Mouse (Mus musculus): Measurements from ENCODE around the gene Foxp4. TPM values are rescaled to one million over a fixed set of nuclear protein-coding genes. Genes with fewer than 3 reads are reported as not detected.

Foxp4 gene
- polyA plus RNA-seq, 1 experiment from 2014 or later: 41.7 TPM

GRCm38 (mm10) chr17:47949441-47949840 lies 25.0 kb upstream of the Foxp4 start:
- WGBS: 92% methylated on average over 12 of the region's 12 CpGs
- H3K4me2 ChIP-seq (replicated peaks): no peak overlapping the region
- no peaks in the 10 kb centered on the region for H3K36me3 ChIP-seq
- no peaks in the 10 kb centered on the region for H3K9me3 ChIP-seq (replicated peaks)
- H3K27me3 ChIP-seq: peaks cover 20% of the 10 kb centered on the region
- peaks cover 38% of the 10 kb centered on the region for H3K4me1 ChIP-seq
- no peak overlapping the region for H3K4me3 ChIP-seq
- H3K27ac ChIP-seq: no peak overlapping the region
- no peak for ATAC-seq (ENCODE audit: low FRiP score)
- no peak overlapping the region for H3K9ac ChIP-seq

- 78% methylated on average over 5 of the region's 5 CpGs for WGBS
- Histone ChIP-seq H3K9me3 (replicated peaks) (no peaks in the 10 kb centered on the region), H3K4me1 (peaks cover 38% of the 10 kb centered on the region), H3K4me3 (no peak overlapping the region), H3K27ac (no peak overlapping the region), H3K4me2 (replicated peaks) (no peak overlapping the region), H3K36me3 (no peaks in the 10 kb centered on the region), H3K27me3 (peaks cover 19% of the 10 kb centered on the region), H3K9ac (no peak overlapping the region)
- no peak for ATAC-seq (ENCODE audit: low FRiP score)
Observed at GRCm38 (mm10) chr17:47948753-47949152, 24.3 kb upstream of the Foxp4 start.

GRCm38 (mm10) chr17:47946921-47947420 lies 22.5 kb upstream of the Foxp4 start:
- H3K4me3 ChIP-seq: no peak overlapping the region
- H3K27ac ChIP-seq: 0 out of 2 replicates have a peak overlapping the region, but pooled peaks have one; percentile 23
- peaks cover 33% of the 10 kb centered on the region for H3K4me1 ChIP-seq
- no peaks in the 10 kb centered on the region for H3K36me3 ChIP-seq
- 1% methylated on average over 14 of the region's 14 CpGs for WGBS
- peaks cover 12% of the 10 kb centered on the region; the same call in 1 of the 2 replicates for H3K27me3 ChIP-seq
- no peaks in the 10 kb centered on the region for H3K9me3 ChIP-seq (replicated peaks)
- peak overlapping the region; percentile 32; the same call in 1 of the 2 replicates for H3K9ac ChIP-seq
- ATAC-seq (ENCODE audit: low FRiP score): 0 out of 2 replicates have a peak, but pooled peaks have one; percentile 35
- peak overlapping the region; percentile 34 for H3K4me2 ChIP-seq (replicated peaks)

GRCm38 (mm10) chr17:47946111-47946510 lies 21.7 kb upstream of the Foxp4 start:
- peaks cover 12% of the 10 kb centered on the region; the same call in 1 of the 2 replicates for H3K27me3 ChIP-seq
- no peak overlapping the region for H3K9ac ChIP-seq
- ATAC-seq (ENCODE audit: low FRiP score): no peak
- H3K4me1 ChIP-seq: peaks cover 24% of the 10 kb centered on the region
- H3K36me3 ChIP-seq: no peaks in the 10 kb centered on the region
- H3K4me3 ChIP-seq: no peak overlapping the region
- no peaks in the 10 kb centered on the region for H3K9me3 ChIP-seq (replicated peaks)
- H3K4me2 ChIP-seq (replicated peaks): no peak overlapping the region
- WGBS: 64% methylated on average over 3 of the region's 3 CpGs
- no peak overlapping the region for H3K27ac ChIP-seq

GRCm38 (mm10) chr17:47943103-47943870 lies 18.8 kb upstream of the Foxp4 start:
- Histone ChIP-seq H3K27me3 (peaks cover 16% of the 10 kb centered on the region; the same call in 1 of the 2 replicates), H3K9ac (no peak overlapping the region), H3K4me1 (peaks cover 20% of the 10 kb centered on the region), H3K9me3 (replicated peaks) (no peaks in the 10 kb centered on the region), H3K4me3 (no peak overlapping the region), H3K27ac (peak overlapping the region; percentile 31; the same call in 1 of the 2 replicates), H3K4me2 (replicated peaks) (no peak overlapping the region), H3K36me3 (no peaks in the 10 kb centered on the region)
- ATAC-seq (ENCODE audit: low FRiP score): no peak
- WGBS: 56% methylated on average over 9 of the region's 9 CpGs

GRCm38 (mm10) chr17:47942008-47942407 lies 17.6 kb upstream of the Foxp4 start:
- H3K36me3 ChIP-seq: no peaks in the 10 kb centered on the region
- H3K4me2 ChIP-seq (replicated peaks): no peak overlapping the region
- 86% methylated on average over 4 of the region's 4 CpGs for WGBS
- H3K27ac ChIP-seq: no peak overlapping the region
- no peak overlapping the region for H3K4me3 ChIP-seq
- H3K9ac ChIP-seq: no peak overlapping the region
- no peak for ATAC-seq (ENCODE audit: low FRiP score)
- H3K27me3 ChIP-seq: peaks cover 15% of the 10 kb centered on the region; the same call in 1 of the 2 replicates
- no peaks in the 10 kb centered on the region for H3K9me3 ChIP-seq (replicated peaks)
- H3K4me1 ChIP-seq: peaks cover 21% of the 10 kb centered on the region

- 78% methylated on average over 6 of the region's 6 CpGs for WGBS
- Histone ChIP-seq H3K9ac (no peak overlapping the region), H3K4me2 (replicated peaks) (no peak overlapping the region), H3K9me3 (replicated peaks) (no peaks in the 10 kb centered on the region), H3K4me1 (peaks cover 16% of the 10 kb centered on the region), H3K27me3 (0 out of 2 replicates have a peak, but pooled peaks cover 3% of the 10 kb centered on the region), H3K27ac (no peak overlapping the region), H3K4me3 (no peak overlapping the region), H3K36me3 (no peaks in the 10 kb centered on the region)
- no peak for ATAC-seq (ENCODE audit: low FRiP score)
Observed at GRCm38 (mm10) chr17:47938839-47939238, 14.4 kb upstream of the Foxp4 start.

GRCm38 (mm10) chr17:47937926-47938600 lies 13.6 kb upstream of the Foxp4 start:
- Histone ChIP-seq H3K27me3 (0 out of 2 replicates have a peak, but pooled peaks cover 3% of the 10 kb centered on the region), H3K4me2 (replicated peaks) (no peak overlapping the region), H3K9me3 (replicated peaks) (no peaks in the 10 kb centered on the region), H3K9ac (no peak overlapping the region), H3K4me3 (no peak overlapping the region), H3K27ac (no peak overlapping the region), H3K4me1 (peaks cover 12% of the 10 kb centered on the region), H3K36me3 (no peaks in the 10 kb centered on the region)
- no peak for ATAC-seq (ENCODE audit: low FRiP score)
- 32% methylated on average over 10 of the region's 10 CpGs for WGBS

GRCm38 (mm10) chr17:47936591-47936990 lies 12.1 kb upstream of the Foxp4 start:
- no peak overlapping the region for H3K4me2 ChIP-seq (replicated peaks)
- no peak overlapping the region for H3K9ac ChIP-seq
- H3K9me3 ChIP-seq (replicated peaks): no peaks in the 10 kb centered on the region
- ATAC-seq (ENCODE audit: low FRiP score): no peak
- H3K4me1 ChIP-seq: 0 out of 2 replicates have a peak, but pooled peaks cover 7% of the 10 kb centered on the region
- no peaks in the 10 kb centered on the region for H3K36me3 ChIP-seq
- H3K27me3 ChIP-seq: 0 out of 2 replicates have a peak, but pooled peaks cover 3% of the 10 kb centered on the region
- H3K4me3 ChIP-seq: no peak overlapping the region
- WGBS: 90% methylated on average over 4 of the region's 4 CpGs
- no peak overlapping the region for H3K27ac ChIP-seq

GRCm38 (mm10) chr17:47929431-47929830 lies 5.0 kb upstream of the Foxp4 start:
- Histone ChIP-seq H3K4me1 (peaks cover 9% of the 10 kb centered on the region), H3K9ac (no peak overlapping the region), H3K4me2 (replicated peaks) (no peak overlapping the region), H3K27ac (no peak overlapping the region), H3K9me3 (replicated peaks) (no peaks in the 10 kb centered on the region), H3K4me3 (no peak overlapping the region), H3K27me3 (no peaks in the 10 kb centered on the region), H3K36me3 (no peaks in the 10 kb centered on the region)
- 97% methylated on average over 4 of the region's 4 CpGs for WGBS
- ATAC-seq (ENCODE audit: low FRiP score): no peak

GRCm38 (mm10) chr17:47925988-47926387 lies 1.5 kb upstream of the Foxp4 start:
- Histone ChIP-seq H3K9ac (no peak overlapping the region), H3K9me3 (replicated peaks) (no peaks in the 10 kb centered on the region), H3K4me1 (peaks cover 37% of the 10 kb centered on the region), H3K4me2 (replicated peaks) (peak overlapping the region; percentile 87), H3K4me3 (no peak overlapping the region), H3K27ac (no peak overlapping the region), H3K27me3 (peaks cover 6% of the 10 kb centered on the region), H3K36me3 (no peaks in the 10 kb centered on the region)
- 20% methylated on average over 10 of the region's 10 CpGs for WGBS
- no peak for ATAC-seq (ENCODE audit: low FRiP score)

GRCm38 (mm10) chr17:47925340-47925926 lies 988 bp upstream of the Foxp4 start:
- peaks cover 42% of the 10 kb centered on the region for H3K4me1 ChIP-seq
- WGBS: 3% methylated on average over 13 of the region's 13 CpGs
- peak overlapping the region; percentile 78 for H3K4me3 ChIP-seq

More at GRCm38 (mm10) chr17:47925340-47925926, 988 bp upstream of the Foxp4 start:
- H3K27me3 ChIP-seq: peaks cover 10% of the 10 kb centered on the region
- peak overlapping the region; percentile 93 for H3K27ac ChIP-seq
- no peaks in the 10 kb centered on the region for H3K36me3 ChIP-seq
- H3K9me3 ChIP-seq (replicated peaks): no peaks in the 10 kb centered on the region
- H3K4me2 ChIP-seq (replicated peaks): peak overlapping the region; percentile 87
- H3K9ac ChIP-seq: peak overlapping the region; percentile 59
- peak; percentile 3; the same call in 1 of the 2 replicates for ATAC-seq (ENCODE audit: low FRiP score)

Measured in hindbrain, embryonic 12.5 days (tissue).